ENCODE assay signal across 12 mouse cellular contexts in the genomic region with DNA sequence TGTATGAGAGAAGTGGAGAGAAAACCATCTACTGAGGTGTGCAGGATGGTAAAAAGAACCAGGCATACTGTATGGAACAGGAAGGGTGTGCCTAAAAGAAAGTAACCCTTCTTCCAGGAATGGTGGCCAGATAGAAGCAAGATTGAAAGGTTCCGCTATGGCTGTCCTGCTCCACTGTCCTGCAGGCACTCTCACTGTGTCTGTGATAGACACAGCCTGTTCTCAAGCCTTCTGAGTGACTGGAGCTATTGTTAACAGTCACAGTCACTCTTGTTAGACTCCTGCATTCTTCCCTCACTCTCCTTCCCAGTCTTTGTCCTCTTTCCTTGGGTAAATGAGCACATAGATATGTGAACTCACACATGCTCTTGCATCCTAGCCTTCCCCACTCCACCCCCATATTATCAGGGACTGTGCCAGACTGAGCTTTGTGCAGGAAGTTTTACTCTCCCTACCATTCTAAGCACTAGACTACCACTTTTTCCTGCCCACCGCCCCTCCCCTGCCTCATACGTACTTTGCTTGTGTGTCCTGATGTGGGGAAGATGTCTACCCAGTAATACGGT. TPM values are rescaled to one million over a fixed set of nuclear protein-coding genes. Genes with fewer than 3 reads are reported as not detected.
DNase-seq lines count a peak whose midpoint lies in the region; ATAC-seq and TF ChIP-seq lines count a peak whose summit lies in the region.
"Had no signal": no experiment of that assay in that cellular context is flagged by ENCODE, and none has a peak within 500 bp of the region (broad histone marks: within the 10 kb centered on the region; RNA-seq: fewer than 3 reads in every experiment).

No protein-coding gene starts in this region.

- TF ChIP-seq CTCF in liver, postnatal 0 days (IDR thresholded peaks at IDR 0.05; ENCODE audit: low read depth): no peak

- no peak overlapping the region for H3K4me2 ChIP-seq in forebrain, embryonic 11.5 days (ENCODE audit: low read depth, low read length, severe bottlenecking)
- no peak overlapping the region for H3K4me2 ChIP-seq in forebrain, embryonic 16.5 days (ENCODE audit: low read length)
- no peak overlapping the region for H3K4me2 ChIP-seq in liver, embryonic 12.5 days
- H3K4me2 ChIP-seq in liver, postnatal 0 days (ENCODE audit: low read depth, low read length): no peak overlapping the region
- H3K4me2 ChIP-seq in hindbrain, embryonic 13.5 days: no peak overlapping the region
- H3K4me2 ChIP-seq: liver, embryonic 15.5 days had no signal

- no peak for DNase-seq in forebrain, embryonic 11.5 days (ENCODE audit: low spot score)
- DNase-seq in liver, postnatal 0 days: no peak
- peak; percentile 46 for DNase-seq in retina, embryonic 14.5 days (ENCODE audit: low spot score)
- DNase-seq in cerebellum, adult 9-11 months: no peak
- no peak for DNase-seq in natural killer cell, adult 2 months (ENCODE audit: low spot score in 2 of 2)
- DNase-seq: cerebellum, postnatal 25 days; heart, postnatal 4 days; kidney, adult 8-10 months had no signal

- H3K27ac ChIP-seq in forebrain, embryonic 11.5 days (ENCODE audit: low read depth, low read length): peak overlapping the region; percentile 70
- H3K27ac ChIP-seq in forebrain, embryonic 16.5 days (ENCODE audit: low read length): no peak overlapping the region
- no peak overlapping the region for H3K27ac ChIP-seq in liver, embryonic 12.5 days
- H3K27ac ChIP-seq in liver, postnatal 0 days (ENCODE audit: low read depth): no peak overlapping the region
- peak overlapping the region; percentile 40; the same call in 1 of the 2 replicates for H3K27ac ChIP-seq in hindbrain, embryonic 13.5 days
- H3K27ac ChIP-seq: liver, embryonic 15.5 days had no signal

- peaks cover 12% of the 10 kb centered on the region for H3K4me1 ChIP-seq in forebrain, embryonic 11.5 days (replicated peaks; ENCODE audit: control insufficient read depth, insufficient read depth, low read length)
- peaks cover 6% of the 10 kb centered on the region for H3K4me1 ChIP-seq in forebrain, embryonic 16.5 days (replicated peaks; ENCODE audit: control insufficient read depth, insufficient read depth, low read length)
- peaks cover 25% of the 10 kb centered on the region for H3K4me1 ChIP-seq in liver, embryonic 12.5 days
- no peaks in the 10 kb centered on the region for H3K4me1 ChIP-seq in liver, postnatal 0 days (ENCODE audit: insufficient read depth)
- H3K4me1 ChIP-seq in hindbrain, embryonic 13.5 days (replicated peaks): peaks cover 36% of the 10 kb centered on the region

- peak; percentile 64 for ATAC-seq in forebrain, embryonic 11.5 days (replicated peaks; ENCODE audit: low FRiP score)
- no peak for ATAC-seq in forebrain, embryonic 16.5 days
- ATAC-seq in liver, embryonic 12.5 days: no peak
- no peak for ATAC-seq in liver, postnatal 0 days
- ATAC-seq in hindbrain, embryonic 13.5 days (ENCODE audit: low FRiP score): 0 out of 2 replicates have a peak, but pooled peaks have one; percentile 21

- peak overlapping the region; percentile 16; the same call in 1 of the 2 replicates for H3K9ac ChIP-seq in forebrain, embryonic 11.5 days (ENCODE audit: low read length)
- H3K9ac ChIP-seq in forebrain, embryonic 16.5 days (replicated peaks; ENCODE audit: low read depth, low read length): no peak overlapping the region
- H3K9ac ChIP-seq in liver, embryonic 12.5 days: peak overlapping the region; percentile 13; the same call in 1 of the 2 replicates
- H3K9ac ChIP-seq in liver, postnatal 0 days (replicated peaks): no peak overlapping the region
- no peak overlapping the region for H3K9ac ChIP-seq in hindbrain, embryonic 13.5 days
- H3K9ac ChIP-seq: liver, embryonic 15.5 days had no signal

- no peak for TF ChIP-seq EP300 in liver, postnatal 0 days (IDR thresholded peaks at IDR 0.05; ENCODE audit: low read depth)

- 46% methylated on average over 4 of the region's 4 CpGs for WGBS in forebrain, embryonic 11.5 days
- 45% methylated on average over 4 of the region's 4 CpGs for WGBS in forebrain, embryonic 16.5 days
- 70% methylated on average over 4 of the region's 4 CpGs for WGBS in liver, embryonic 12.5 days (ENCODE audit: insufficient replicate concordance)
- 77% methylated on average over 4 of the region's 4 CpGs for WGBS in liver, postnatal 0 days (ENCODE audit: insufficient replicate concordance)
- 38% methylated on average over 4 of the region's 4 CpGs for WGBS in hindbrain, embryonic 13.5 days

- no peaks in the 10 kb centered on the region for H3K36me3 ChIP-seq in forebrain, embryonic 11.5 days (ENCODE audit: control insufficient read depth, insufficient read depth, low read length)
- no peaks in the 10 kb centered on the region for H3K36me3 ChIP-seq in forebrain, embryonic 16.5 days (ENCODE audit: control insufficient read depth, insufficient read depth)
- 0 out of 2 replicates have a peak, but pooled peaks cover 7% of the 10 kb centered on the region for H3K36me3 ChIP-seq in liver, embryonic 12.5 days
- no peaks in the 10 kb centered on the region for H3K36me3 ChIP-seq in liver, postnatal 0 days (replicated peaks; ENCODE audit: insufficient read depth, low read length)
- no peaks in the 10 kb centered on the region for H3K36me3 ChIP-seq in hindbrain, embryonic 13.5 days
- H3K36me3 ChIP-seq: liver, embryonic 15.5 days had no signal

- no peaks in the 10 kb centered on the region for H3K9me3 ChIP-seq in forebrain, embryonic 11.5 days (ENCODE audit: control insufficient read depth, low read length)
- no peaks in the 10 kb centered on the region for H3K9me3 ChIP-seq in forebrain, embryonic 16.5 days (ENCODE audit: control insufficient read depth, low read length)
- no peaks in the 10 kb centered on the region for H3K9me3 ChIP-seq in liver, embryonic 12.5 days (replicated peaks)
- no peaks in the 10 kb centered on the region for H3K9me3 ChIP-seq in liver, postnatal 0 days (ENCODE audit: low read length)
- H3K9me3 ChIP-seq in hindbrain, embryonic 13.5 days: no peaks in the 10 kb centered on the region
- H3K9me3 ChIP-seq: liver, embryonic 15.5 days had no signal

- H3K4me3 ChIP-seq in forebrain, embryonic 11.5 days (ENCODE audit: low read depth, low read length): no peak overlapping the region
- no peak overlapping the region for H3K4me3 ChIP-seq in forebrain, embryonic 16.5 days (replicated peaks; ENCODE audit: low read length)
- no peak overlapping the region for H3K4me3 ChIP-seq in liver, embryonic 12.5 days
- no peak overlapping the region for H3K4me3 ChIP-seq in liver, postnatal 0 days (ENCODE audit: low read depth, low read length)
- H3K4me3 ChIP-seq in hindbrain, embryonic 13.5 days: no peak overlapping the region
- H3K4me3 ChIP-seq: liver, embryonic 15.5 days had no signal

- H3K27me3 ChIP-seq in forebrain, embryonic 11.5 days (ENCODE audit: control insufficient read depth, insufficient read depth, low read length): no peaks in the 10 kb centered on the region
- no peaks in the 10 kb centered on the region for H3K27me3 ChIP-seq in forebrain, embryonic 16.5 days (replicated peaks; ENCODE audit: control insufficient read depth, insufficient read depth, low read length)
- H3K27me3 ChIP-seq in liver, embryonic 12.5 days (replicated peaks): no peaks in the 10 kb centered on the region
- no peaks in the 10 kb centered on the region for H3K27me3 ChIP-seq in liver, postnatal 0 days (ENCODE audit: insufficient read depth, low read length)
- no peaks in the 10 kb centered on the region for H3K27me3 ChIP-seq in hindbrain, embryonic 13.5 days
- H3K27me3 ChIP-seq: liver, embryonic 15.5 days had no signal

RNA-seq across cellular contexts. Expression of gene Lrrc4, which starts 48.4 kb away (rescaled TPM):
- 3.6 and 3.7 TPM in 2 replicates for polyA plus RNA-seq in forebrain, embryonic 11.5 days (2014; fragmentation: Nextera tagmentation; extraction: Ambion mirVana)
- polyA plus RNA-seq in forebrain, embryonic 16.5 days (2015; fragmentation: Nextera tagmentation; extraction: Ambion mirVana): 7.4 and 8.4 TPM in 2 replicates
- 0.16 and 0.30 TPM in 2 replicates for polyA plus RNA-seq in liver, embryonic 12.5 days (2016; fragmentation: Nextera tagmentation; extraction: Ambion mirVana)
- polyA plus RNA-seq in liver, postnatal 0 days (2015; fragmentation: Nextera tagmentation; extraction: Ambion mirVana): 0.07 and 0.08 TPM in 2 replicates
- polyA plus RNA-seq in hindbrain, embryonic 13.5 days (2015; fragmentation: Nextera tagmentation; extraction: Ambion mirVana): 5.6 and 6.4 TPM in 2 replicates

Comparison
In these comparisons a context has a peak if more than half of its experiments do, and no peak if none do; other contexts are left out.
1. ATAC-seq: peak in forebrain, embryonic 11.5 days (single experiment) and hindbrain, embryonic 13.5 days (single experiment); none in forebrain, embryonic 16.5 days (single experiment), liver, embryonic 12.5 days (single experiment) and liver, postnatal 0 days (single experiment).
2. H3K27ac ChIP-seq: peak in forebrain, embryonic 11.5 days (single experiment) and hindbrain, embryonic 13.5 days (single experiment); none in forebrain, embryonic 16.5 days (single experiment), liver, embryonic 12.5 days (single experiment) and liver, postnatal 0 days (single experiment).
3. H3K9ac ChIP-seq: peak in forebrain, embryonic 11.5 days (single experiment) and liver, embryonic 12.5 days (single experiment); none in forebrain, embryonic 16.5 days (single experiment), liver, postnatal 0 days (single experiment) and hindbrain, embryonic 13.5 days (single experiment).